Mouse (Mus musculus) CH12.LX (cell line): Measurements from ENCODE around the gene Dbndd2.

Experiments
- E2F4 ChIP-seq: IDR thresholded peaks from 2 replicates; pipeline ENCODE4 v1.6.1; 2011; ENCODE audit warnings: low read depth, low read length, improper control_type of control experiment; ENCODE audit not compliant: insufficient replicate concordance
- EP300 ChIP-seq: IDR thresholded peaks from 2 replicates; pipeline ENCODE4 v1.6.1; 2011; ENCODE audit warnings: low read length, improper control_type of control experiment
- HCFC1 ChIP-seq: IDR thresholded peaks from 2 replicates; pipeline ENCODE4 v1.6.1; 2012; ENCODE audit warnings: low read depth, mild to moderate bottlenecking, inconsistent platforms, low read length, improper control_type of control experiment
- JUND ChIP-seq: conservative IDR thresholded peaks from 2 replicates; pipeline ENCODE4 v1.6.1; 2011; ENCODE audit warnings: low read depth, low read length, improper control_type of control experiment
- POLR2A ChIP-seq: IDR thresholded peaks from 2 replicates; pipeline ENCODE4 v1.6.1; 2011; ENCODE audit warnings: low read depth, mild to moderate bottlenecking, improper control_type of control experiment, low read length
- RAD21 ChIP-seq: IDR thresholded peaks from 2 replicates; pipeline ENCODE4 v1.6.1; 2011; ENCODE audit warnings: low read depth, mild to moderate bottlenecking, low read length, improper control_type of control experiment, moderate library complexity
- SMC3 ChIP-seq: IDR thresholded peaks from 2 replicates; pipeline ENCODE4 v1.6.1; 2011; ENCODE audit warnings: low read depth, low read length, improper control_type of control experiment
- USF1 ChIP-seq: IDR thresholded peaks from 2 replicates; pipeline ENCODE4 v1.6.1; 2014; ENCODE audit warnings: low read depth, mild to moderate bottlenecking, inconsistent platforms, low read length, improper control_type of control experiment

- TF ChIP-seq RAD21 (no peak), USF1 (no peak), POLR2A (no peak), SMC3 (no peak), EP300 (no peak), E2F4 (no peak), HCFC1 (no peak), JUND (no peak)
These were observed 51.1 kb downstream of the Dbndd2 start for GRCm38 (mm10) chr2:164537003-164537402.
